Mouse (Mus musculus) E14TG2a.4 (cell line): ENCODE measurements around the gene Rps19bp1.

Experiments
- H3K27me3 ChIP-seq: 2 replicates; pipeline ENCODE4 v1.6.1; 2014; ENCODE audit warnings: low read length, control low read depth; ENCODE audit not compliant: insufficient read depth
- H3K36me3 ChIP-seq: 2 replicates; pipeline ENCODE4 v1.6.1; 2014; ENCODE audit warnings: low read length, control low read depth; ENCODE audit not compliant: insufficient read depth
- H3K4me1 ChIP-seq: replicated peaks from 2 replicates; pipeline ENCODE4 v1.6.1; 2014; ENCODE audit warnings: low read depth, low read length, control low read depth
- H3K4me3 ChIP-seq: replicated peaks from 2 replicates; pipeline ENCODE4 v1.5.1; 2014; ENCODE audit warnings: mild to moderate bottlenecking, low read length
- H3K9me3 ChIP-seq: 2 replicates; pipeline ENCODE4 v1.6.1; 2014; ENCODE audit warnings: low read length, control low read depth
- CTCF ChIP-seq: conservative IDR thresholded peaks from 2 replicates; pipeline ENCODE4 v1.5.1; 2014; ENCODE audit warnings: low read length
- NANOG ChIP-seq: IDR thresholded peaks from 2 replicates; pipeline ENCODE4 v1.6.1; 2014; ENCODE audit warnings: borderline replicate concordance, low read length, mixed read lengths
- POU5F1 ChIP-seq: IDR thresholded peaks from 2 replicates; pipeline ENCODE4 v1.6.1; 2014; ENCODE audit warnings: low read length, borderline replicate concordance

Rps19bp1 gene

GRCm38 (mm10) chr15:80259406-80260045, 4.6 kb downstream of the Rps19bp1 start:
- peak overlapping the region; percentile 3 for H3K4me3 ChIP-seq
- H3K27me3 ChIP-seq = no peaks in the 10 kb centered on the region
- TF ChIP-seq CTCF = no peak
- TF ChIP-seq NANOG = no peak

GRCm38 (mm10) chr15:80258240-80259170, 5.6 kb downstream of the Rps19bp1 start:
- Histone ChIP-seq H3K9me3 (no peaks in the 10 kb centered on the region), H3K36me3 (peaks cover 70% of the 10 kb centered on the region), H3K4me3 (peak overlapping the region; percentile 93), H3K4me1 (peaks cover 76% of the 10 kb centered on the region), H3K27me3 (no peaks in the 10 kb centered on the region)
- TF ChIP-seq POU5F1 (no peak), CTCF (no peak), NANOG (no peak)

More at GRCm38 (mm10) chr15:80259406-80260045, 4.6 kb downstream of the Rps19bp1 start:
- H3K36me3 ChIP-seq = peaks cover 63% of the 10 kb centered on the region
- H3K9me3 ChIP-seq = no peaks in the 10 kb centered on the region
- peaks cover 71% of the 10 kb centered on the region for H3K4me1 ChIP-seq

GRCm38 (mm10) chr15:80257602-80258239, 6.4 kb downstream of the Rps19bp1 start:
- Histone ChIP-seq H3K27me3 (no peaks in the 10 kb centered on the region), H3K4me3 (peak overlapping the region; percentile 93), H3K36me3 (peaks cover 75% of the 10 kb centered on the region), H3K4me1 (peaks cover 75% of the 10 kb centered on the region), H3K9me3 (no peaks in the 10 kb centered on the region)
- TF ChIP-seq POU5F1 (no peak), CTCF (no peak), NANOG (no peak)

GRCm38 (mm10) chr15:80256656-80257601, 7.2 kb downstream of the Rps19bp1 start:
- H3K9me3 ChIP-seq = no peaks in the 10 kb centered on the region
- H3K4me3 ChIP-seq = peak overlapping the region; percentile 93
- no peak for TF ChIP-seq POU5F1
- H3K36me3 ChIP-seq = peaks cover 75% of the 10 kb centered on the region
- H3K4me1 ChIP-seq = peaks cover 67% of the 10 kb centered on the region
- H3K27me3 ChIP-seq = no peaks in the 10 kb centered on the region

- H3K27me3 ChIP-seq = no peaks in the 10 kb centered on the region
- H3K4me1 ChIP-seq = peaks cover 62% of the 10 kb centered on the region
- H3K4me3 ChIP-seq = peak overlapping the region; percentile 93
- no peaks in the 10 kb centered on the region for H3K9me3 ChIP-seq
- peaks cover 76% of the 10 kb centered on the region for H3K36me3 ChIP-seq
- TF ChIP-seq CTCF (no peak), POU5F1 (no peak), NANOG (no peak)
Measured at GRCm38 (mm10) chr15:80256242-80256641, 7.9 kb downstream of the Rps19bp1 start.

- peak overlapping the region; percentile 93 for H3K4me3 ChIP-seq
- H3K4me1 ChIP-seq = peaks cover 61% of the 10 kb centered on the region
- H3K27me3 ChIP-seq = no peaks in the 10 kb centered on the region
- no peaks in the 10 kb centered on the region for H3K9me3 ChIP-seq
- TF ChIP-seq CTCF = no peak
- peaks cover 76% of the 10 kb centered on the region for H3K36me3 ChIP-seq
Measured at GRCm38 (mm10) chr15:80255646-80256121, 8.4 kb downstream of the Rps19bp1 start.

- TF ChIP-seq POU5F1 = no peak; the same call in 1 of the 2 replicates
- no peak for TF ChIP-seq CTCF
- TF ChIP-seq NANOG = no peak
- Histone ChIP-seq H3K4me3 (peak within 1 kb of the TSS; percentile 93), H3K36me3 (peaks cover 76% of the 10 kb centered on the region), H3K4me1 (peaks cover 55% of the 10 kb centered on the region), H3K27me3 (no peaks in the 10 kb centered on the region), H3K9me3 (no peaks in the 10 kb centered on the region)
Measured at GRCm38 (mm10) chr15:80254847-80255645, 9.1 kb downstream of the Rps19bp1 start, which contains the start of gene Atf4. TSS of gene Atf4 (plus strand) at chr15:80255184.
